Mouse (Mus musculus) forebrain, embryonic 11.5 days (tissue): Measurements from ENCODE around the gene S100z. TPM values are rescaled to one million over a fixed set of nuclear protein-coding genes. Genes with fewer than 3 reads are reported as not detected.

Experiments
- ATAC-seq: fragments of 200-750 bp; cut with Nextera tagmentation; replicated peaks from 2 replicates; pipeline ENCODE4 v1.8.0; 2017; ENCODE audit warnings: moderate TSS enrichment; ENCODE audit not compliant: low FRiP score
- DNase-seq: peaks from one replicate; pipeline ENCODE4 v3.0.0-alpha.2; 2017; ENCODE audit warnings: low spot score
- H3K27ac ChIP-seq: fragments of 300-500 bp; sonication (generic); 2 replicates; pipeline ENCODE4 v1.5.1; 2014; ENCODE audit warnings: low read depth, low read length
- H3K27me3 ChIP-seq: fragments of 300-500 bp; sonication (generic); 2 replicates; pipeline ENCODE4 v1.6.1; 2014; ENCODE audit warnings: mild to moderate bottlenecking, low read length, mixed read lengths; ENCODE audit not compliant: control insufficient read depth, insufficient read depth
- H3K36me3 ChIP-seq: fragments of 300-500 bp; sonication (generic); 2 replicates; pipeline ENCODE4 v1.6.1; 2014; ENCODE audit warnings: mild to moderate bottlenecking, low read length, moderate library complexity, mixed read lengths; ENCODE audit not compliant: control insufficient read depth, insufficient read depth
- H3K4me1 ChIP-seq: fragments of 300-500 bp; sonication (generic); replicated peaks from 2 replicates; pipeline ENCODE4 v1.6.1; 2014; ENCODE audit warnings: low read length, mixed read lengths; ENCODE audit not compliant: control insufficient read depth, insufficient read depth
- H3K4me2 ChIP-seq: fragments of 300-500 bp; sonication (generic); 2 replicates; pipeline ENCODE4 v1.6.1; 2014; ENCODE audit warnings: low read depth, mild to moderate bottlenecking, low read length, moderate library complexity, mixed read lengths; ENCODE audit not compliant: severe bottlenecking
- H3K4me3 ChIP-seq: fragments of 300-500 bp; sonication (generic); 2 replicates; pipeline ENCODE4 v1.5.1; 2014; ENCODE audit warnings: low read depth, low read length
- H3K9ac ChIP-seq: fragments of 300-500 bp; sonication (generic); 2 replicates; pipeline ENCODE4 v1.6.1; 2014; ENCODE audit warnings: low read length
- H3K9me3 ChIP-seq: fragments of 300-500 bp; sonication (generic); 2 replicates; pipeline ENCODE4 v1.6.1; 2016; ENCODE audit warnings: low read length, mixed read lengths; ENCODE audit not compliant: control insufficient read depth
- WGBS: fragments of 180-500 bp; shearing (Covaris S2); extraction: QIAGEN DNeasy Blood & Tissue Kit; methylation state at CpG from one replicate; pipeline ENCODE4 v1.1.7; 2014; 5-methylcytosine and 5-hydroxymethylcytosine counted together
- polyA plus RNA-seq: library from polyadenylated mRNA; unstranded; fragments of >200 nt; fragmentation: Nextera tagmentation; extraction: Ambion mirVana; gene quantifications from 2 replicates; pipeline ENCODE4 v1.2.1, GENCODE M21; 2014

S100z gene
- polyA plus RNA-seq, 1 experiment from 2014 or later = 1.7 TPM

DNA sequence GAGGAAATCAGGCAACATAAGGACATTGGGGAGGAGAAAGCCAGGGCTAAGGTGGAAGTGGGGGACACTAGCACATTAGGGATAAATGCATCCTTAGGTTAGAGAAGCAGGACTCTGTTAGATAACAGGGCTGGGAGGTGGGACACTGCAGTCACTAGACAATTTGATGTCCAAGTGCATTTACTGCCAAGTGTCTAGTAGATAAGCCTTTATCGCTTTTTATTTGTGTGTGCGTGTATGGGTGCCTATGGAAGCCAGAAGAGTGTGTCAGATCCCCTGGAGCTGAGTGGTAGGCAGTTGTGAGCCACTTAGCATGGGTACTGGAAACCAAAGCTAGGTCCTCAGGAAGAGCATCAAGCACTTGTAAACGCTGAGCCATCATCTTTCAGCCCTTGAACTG is 4.2 kb downstream of the S100z start:
- Histone ChIP-seq H3K27ac (no peak overlapping the region), H3K4me3 (no peak overlapping the region), H3K27me3 (no peaks in the 10 kb centered on the region), H3K4me2 (no peak overlapping the region), H3K9me3 (no peaks in the 10 kb centered on the region), H3K36me3 (no peaks in the 10 kb centered on the region), H3K4me1 (no peaks in the 10 kb centered on the region), H3K9ac (no peak overlapping the region)
- no peak for ATAC-seq
- WGBS = 79% methylated on average over 3 of the region's 3 CpGs
- DNase-seq = peak; percentile 0

DNA sequence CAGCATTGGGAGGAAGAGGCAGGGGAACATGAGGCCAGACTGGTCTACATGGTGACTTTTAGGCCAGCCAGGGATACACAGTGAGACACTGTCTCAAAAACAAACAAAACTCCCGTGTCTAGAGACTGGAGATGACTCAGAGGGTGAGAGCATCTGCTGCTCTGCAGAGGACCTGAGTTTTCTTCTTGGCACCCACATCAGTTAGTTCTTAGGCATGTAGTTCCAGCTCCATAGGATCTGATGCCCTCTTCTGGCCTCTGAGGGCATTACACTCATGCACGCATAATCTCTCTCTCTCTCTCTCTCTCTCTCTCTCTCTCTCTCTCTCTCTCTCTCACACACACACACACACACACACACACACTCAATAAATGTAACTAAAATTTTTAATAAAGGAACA is 7.6 kb downstream of the S100z start:
- Histone ChIP-seq H3K9me3 (no peaks in the 10 kb centered on the region), H3K4me2 (no peak overlapping the region), H3K27me3 (no peaks in the 10 kb centered on the region), H3K4me3 (no peak overlapping the region), H3K27ac (no peak overlapping the region), H3K9ac (no peak overlapping the region), H3K4me1 (no peaks in the 10 kb centered on the region), H3K36me3 (no peaks in the 10 kb centered on the region)
- DNase-seq = no peak
- no peak for ATAC-seq
- WGBS = 69% methylated on average over 2 of the region's 2 CpGs

DNA sequence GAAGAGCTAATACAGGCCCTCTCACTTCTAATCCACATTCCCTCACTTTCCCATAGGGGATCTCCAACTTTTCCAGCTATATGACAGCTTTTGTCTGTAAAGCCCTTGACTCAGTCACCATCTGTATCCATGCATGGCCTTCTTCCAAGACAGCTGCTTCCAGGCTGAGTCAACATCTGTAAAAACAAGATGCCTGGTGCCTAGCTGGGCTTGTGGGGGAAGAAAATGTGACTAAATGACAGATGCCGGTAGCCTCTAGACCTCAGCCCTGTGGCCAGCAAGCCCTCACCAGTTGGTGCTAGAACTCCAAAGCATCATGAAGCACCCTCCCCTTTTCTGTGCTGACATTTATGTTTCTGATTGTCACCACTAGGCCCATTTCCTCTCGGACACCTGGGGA is 27.0 kb downstream of the S100z start:
- no peak overlapping the region for H3K4me3 ChIP-seq
- H3K9ac ChIP-seq = no peak overlapping the region
- H3K9me3 ChIP-seq = no peaks in the 10 kb centered on the region
- no peaks in the 10 kb centered on the region for H3K4me1 ChIP-seq
- H3K36me3 ChIP-seq = no peaks in the 10 kb centered on the region
- DNase-seq (peak; percentile 43), ATAC-seq (no peak)
- no peak overlapping the region for H3K27ac ChIP-seq
- 85% methylated on average over 2 of the region's 2 CpGs for WGBS
- no peak overlapping the region for H3K4me2 ChIP-seq
- H3K27me3 ChIP-seq = no peaks in the 10 kb centered on the region

DNA sequence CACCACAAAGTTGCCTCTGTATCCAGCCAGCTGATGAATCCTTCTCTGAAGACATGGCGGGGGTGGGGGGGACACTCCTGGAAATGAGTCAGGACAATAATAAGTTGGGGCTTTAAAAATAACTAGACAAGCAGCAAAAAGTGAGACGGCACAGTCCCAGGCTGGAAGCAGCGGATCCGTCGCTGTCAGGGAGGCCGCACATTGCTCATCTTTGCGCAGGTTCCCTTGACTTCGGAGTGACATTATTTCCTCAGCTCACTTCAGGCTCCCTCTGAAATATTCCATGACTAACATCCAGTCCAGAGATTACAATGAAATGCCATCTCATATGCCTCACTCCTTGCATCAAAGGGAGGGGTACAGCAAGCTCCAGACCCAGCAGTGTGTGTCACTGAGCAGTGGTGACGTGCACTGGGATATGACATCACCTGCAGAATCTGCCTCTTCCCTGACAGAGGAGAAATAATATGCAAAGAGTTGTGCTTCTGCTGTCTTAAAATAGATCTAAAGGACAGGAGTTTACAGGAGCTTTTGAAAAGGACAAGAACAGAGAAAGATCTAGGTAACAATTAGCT is 27.8 kb downstream of the S100z start:
- peak; percentile 18 for DNase-seq
- Histone ChIP-seq H3K4me1 (no peaks in the 10 kb centered on the region), H3K4me3 (no peak overlapping the region), H3K36me3 (no peaks in the 10 kb centered on the region), H3K27me3 (no peaks in the 10 kb centered on the region), H3K9ac (no peak overlapping the region), H3K9me3 (no peaks in the 10 kb centered on the region), H3K27ac (no peak overlapping the region), H3K4me2 (no peak overlapping the region)
- ATAC-seq = no peak
- 94% methylated on average over 9 of the region's 9 CpGs for WGBS

DNA sequence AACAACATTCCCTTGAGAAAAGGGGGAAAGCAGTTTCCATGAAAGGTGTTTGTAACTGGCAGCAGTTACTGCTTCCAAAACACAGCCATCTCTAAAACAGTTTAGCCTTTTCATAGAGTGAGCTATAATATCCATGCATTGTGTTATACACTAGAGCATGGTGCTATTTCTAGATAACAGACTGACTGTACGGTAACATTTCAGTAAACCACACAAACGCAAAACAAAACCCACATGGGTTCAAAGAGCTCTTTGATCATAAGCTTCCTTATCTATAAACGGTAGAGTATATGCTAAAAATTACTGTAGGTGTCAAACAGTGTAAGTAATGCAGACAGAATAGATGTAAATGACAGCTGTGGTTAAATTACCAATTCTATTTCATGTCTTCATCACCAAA is 28.8 kb downstream of the S100z start:
- DNase-seq = no peak
- H3K4me2 ChIP-seq = no peak overlapping the region

DNA sequence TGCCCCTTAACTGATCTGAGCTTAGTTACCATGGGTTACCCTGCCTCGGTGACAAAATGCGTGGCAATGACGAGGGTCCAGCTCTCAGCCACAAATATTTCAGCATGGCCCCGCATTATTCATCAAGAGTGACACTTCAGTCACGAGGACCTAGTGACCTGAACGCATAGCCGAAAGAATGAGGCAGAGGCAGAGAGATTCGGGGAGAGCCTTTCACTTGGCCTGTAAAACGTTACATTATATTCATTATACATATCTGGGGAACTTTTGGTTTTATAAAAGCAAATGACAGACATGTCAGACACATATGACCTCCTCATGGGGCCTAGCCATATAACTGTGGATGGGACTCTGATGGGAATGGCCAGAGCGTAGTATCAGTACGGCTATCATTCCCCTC is 33.7 kb downstream of the S100z start, which contains the start of gene Crhbp:
TSS of gene Crhbp (minus strand) at position 101 of the 400 bp plus-strand sequence.
- Histone ChIP-seq H3K27ac (no peak within 1 kb of the TSS), H3K27me3 (peaks cover 12% of the 10 kb centered on the region), H3K4me1 (peaks cover 8% of the 10 kb centered on the region), H3K4me2 (peak within 1 kb of the TSS; percentile 93), H3K9me3 (no peaks in the 10 kb centered on the region), H3K9ac (peak within 1 kb of the TSS; percentile 49), H3K36me3 (no peaks in the 10 kb centered on the region), H3K4me3 (peak within 1 kb of the TSS; percentile 42)
- DNase-seq (no peak), ATAC-seq (no peak)
- 56% methylated on average over 11 of the region's 11 CpGs for WGBS

More for the DNA sequence above, 28.8 kb downstream of the S100z start:
- no peak for ATAC-seq
- Histone ChIP-seq H3K9ac (no peak overlapping the region), H3K27me3 (peaks cover 4% of the 10 kb centered on the region; the same call in 1 of the 2 replicates), H3K27ac (no peak overlapping the region), H3K36me3 (no peaks in the 10 kb centered on the region), H3K4me3 (no peak overlapping the region), H3K9me3 (no peaks in the 10 kb centered on the region), H3K4me1 (no peaks in the 10 kb centered on the region)
- 86% methylated on average over 3 of the region's 3 CpGs for WGBS

DNA sequence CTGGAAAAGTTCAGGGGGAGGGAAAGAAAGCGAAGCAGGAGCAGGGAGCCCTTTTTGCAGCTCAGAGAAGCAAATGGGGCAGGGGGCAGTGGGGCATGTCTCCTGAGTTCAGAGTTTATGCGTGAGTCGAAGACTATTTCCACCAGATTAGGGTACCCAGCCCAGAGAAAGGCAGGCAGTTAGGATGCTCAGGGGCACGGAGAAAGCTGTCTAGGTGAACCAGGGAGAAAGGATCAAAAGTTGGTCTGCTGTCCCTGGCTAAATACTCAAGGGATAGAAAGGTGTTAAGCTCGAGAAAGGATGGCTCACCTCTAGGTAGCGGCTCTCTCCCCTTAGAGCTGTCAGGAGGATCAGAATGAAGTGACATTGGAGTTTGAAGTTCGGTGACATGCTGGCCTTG is 34.2 kb downstream of the S100z start:
- peak overlapping the region; percentile 42 for H3K4me3 ChIP-seq
- peak overlapping the region; percentile 93 for H3K4me2 ChIP-seq
- no peaks in the 10 kb centered on the region for H3K9me3 ChIP-seq
- 14% methylated on average over 7 of the region's 7 CpGs for WGBS
- ATAC-seq = no peak
- H3K4me1 ChIP-seq = peaks cover 8% of the 10 kb centered on the region
- H3K27ac ChIP-seq = no peak overlapping the region
- H3K9ac ChIP-seq = peak overlapping the region; percentile 49
- H3K27me3 ChIP-seq = peaks cover 12% of the 10 kb centered on the region
- no peak for DNase-seq
- no peaks in the 10 kb centered on the region for H3K36me3 ChIP-seq

DNA sequence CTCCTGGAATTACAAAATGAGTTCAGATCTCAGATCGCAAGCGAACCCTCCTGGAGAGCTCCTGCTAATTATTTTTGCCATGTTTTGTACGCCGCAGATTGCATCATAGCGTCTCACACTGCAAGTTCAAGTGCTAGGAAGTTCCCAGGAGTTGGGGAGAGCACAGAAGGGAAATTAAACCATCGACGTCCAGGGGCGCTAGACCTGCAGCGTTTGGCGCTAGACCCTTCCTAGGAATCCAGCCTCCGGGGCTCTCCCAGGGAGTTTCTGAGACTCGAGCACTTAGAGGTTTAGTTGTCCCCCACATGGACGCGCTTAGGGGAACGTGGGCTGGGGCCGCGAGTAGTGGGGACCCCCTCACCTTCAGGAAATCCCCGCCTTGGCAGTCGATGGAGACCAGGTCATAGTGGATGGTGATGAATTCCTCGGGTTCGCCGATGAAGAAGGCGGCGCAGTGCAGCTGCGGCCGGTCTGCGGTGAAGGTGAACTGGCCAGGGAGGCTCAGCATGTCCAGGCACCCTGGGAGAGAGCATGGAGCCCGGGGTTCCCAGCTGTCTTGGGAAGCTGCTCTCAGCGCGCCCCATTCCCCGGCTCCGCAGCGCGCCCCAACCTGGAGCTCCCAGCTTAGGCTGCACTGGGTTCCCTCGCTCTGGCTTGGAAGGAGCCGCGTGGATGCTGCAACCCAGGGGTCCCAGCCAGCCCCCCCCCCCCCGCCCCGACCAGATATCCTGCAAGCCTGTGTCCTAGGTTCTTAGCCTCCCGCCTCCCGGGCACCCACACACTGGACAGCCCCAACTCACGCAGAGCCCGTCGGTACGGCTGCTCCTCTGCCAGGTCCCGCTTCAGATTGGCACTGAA is 34.9 kb downstream of the S100z start:
- H3K27ac ChIP-seq = no peak overlapping the region
- H3K4me1 ChIP-seq = peaks cover 8% of the 10 kb centered on the region
- under 1% methylated on average over 46 of the region's 46 CpGs for WGBS
- DNase-seq (peak; percentile 74), ATAC-seq (peak; percentile 56; the same call in 1 of the 2 replicates)
- H3K4me3 ChIP-seq = peak overlapping the region; percentile 42
- peaks cover 12% of the 10 kb centered on the region for H3K27me3 ChIP-seq
- H3K36me3 ChIP-seq = no peaks in the 10 kb centered on the region
- H3K9me3 ChIP-seq = no peaks in the 10 kb centered on the region
- peak overlapping the region; percentile 49 for H3K9ac ChIP-seq
- H3K4me2 ChIP-seq = peak overlapping the region; percentile 93
